Mouse (Mus musculus) G1E (cell line): ENCODE results near the gene Sec22a.

ENCODE experiments used
- CTCF ChIP-seq: IDR thresholded peaks from 2 replicates; pipeline ENCODE4 v1.5.1; 2012; ENCODE audit warnings: low read depth, low read length, inconsistent platforms, mixed read lengths
- GATA1 ChIP-seq: IDR thresholded peaks from 2 replicates; pipeline ENCODE4 v1.6.1; 2012; ENCODE audit warnings: borderline replicate concordance, low read length, inconsistent platforms, mixed read lengths

GRCm38 (mm10) chr16:35300156-35300555 lies 63.6 kb downstream of the Sec22a start:
- TF ChIP-seq CTCF = no peak
- TF ChIP-seq GATA1 = no peak
